Mouse (Mus musculus) ES-E14 (cell line): ENCODE results near the gene Cmtm2a. TPM values are rescaled to one million over a fixed set of nuclear protein-coding genes. Genes with fewer than 3 reads are reported as not detected.

Experiments
- DNase-seq: peaks from one replicate; pipeline ENCODE4 v3.0.0-alpha.2; 2013; ENCODE audit warnings: low read depth, low spot score
- H3K27ac ChIP-seq: 2 replicates; pipeline ENCODE4 v1.5.1; 2012; ENCODE audit warnings: low read depth, mild to moderate bottlenecking, low read length, moderate library complexity, mixed read lengths; ENCODE audit not compliant: poor library complexity, insufficient read depth, severe bottlenecking
- H3K36me3 ChIP-seq: 2 replicates; pipeline ENCODE4 v1.6.1; 2012; ENCODE audit warnings: mild to moderate bottlenecking, low read length, moderate library complexity, mixed read lengths; ENCODE audit not compliant: control insufficient read depth, poor library complexity, insufficient read depth, severe bottlenecking
- H3K4me1 ChIP-seq, 2 experiments: fragments of 150-350 bp in 1 of 2; sonication (generic) in 1 of 2; 2 replicates each; pipeline ENCODE4 v1.6.1; 2012; ENCODE audit warnings: low read length in 2 of 2, mild to moderate bottlenecking in 1 of 2, mixed read lengths in 1 of 2; ENCODE audit not compliant: control insufficient read depth in 2 of 2, insufficient read depth in 2 of 2, poor library complexity in 1 of 2
- H3K4me3 ChIP-seq, 2 experiments: fragments of 150-350 bp in 1 of 2; sonication (generic) in 1 of 2; 2 replicates each; pipeline ENCODE4 v1.5.1; 2012; ENCODE audit warnings: low read length in 2 of 2, low read depth in 1 of 2, mild to moderate bottlenecking in 1 of 2, mixed read lengths in 1 of 2; ENCODE audit not compliant: insufficient read depth in 1 of 2, poor library complexity in 1 of 2, severe bottlenecking in 1 of 2
- H3K9ac ChIP-seq: 2 replicates; pipeline ENCODE4 v1.6.1; 2012; ENCODE audit warnings: low read depth, mild to moderate bottlenecking, low read length, mixed read lengths; ENCODE audit not compliant: poor library complexity, insufficient read depth, severe bottlenecking
- H3K9me3 ChIP-seq: fragments of 150-350 bp; sonication (generic); 2 replicates; pipeline ENCODE4 v1.6.1; 2012; ENCODE audit warnings: low read depth, mild to moderate bottlenecking, low read length; ENCODE audit not compliant: control insufficient read depth, insufficient read depth
- CHD2 ChIP-seq: IDR thresholded peaks from 2 replicates; pipeline ENCODE4 v1.6.1; 2014; ENCODE audit warnings: mild to moderate bottlenecking, low read depth, low read length, inconsistent platforms
- HCFC1 ChIP-seq: IDR thresholded peaks from 2 replicates; pipeline ENCODE4 v1.6.1; 2012; ENCODE audit warnings: low read length, inconsistent platforms, borderline replicate concordance; ENCODE audit not compliant: insufficient read depth
- MAFK ChIP-seq: IDR thresholded peaks from 2 replicates; pipeline ENCODE4 v1.6.1; 2014; ENCODE audit warnings: mild to moderate bottlenecking, low read depth, low read length, inconsistent platforms; ENCODE audit not compliant: insufficient read depth
- ZC3H11A ChIP-seq: IDR thresholded peaks from 2 replicates; pipeline ENCODE4 v1.6.1; 2012; ENCODE audit warnings: low read depth, mild to moderate bottlenecking, inconsistent platforms, low read length, borderline replicate concordance
- ZNF384 ChIP-seq: IDR thresholded peaks from 2 replicates; pipeline ENCODE4 v1.6.1; 2012; ENCODE audit warnings: low read depth, low read length, inconsistent platforms
- in situ Hi-C, 2 experiments: fragments of 600-800 bp; cut with MboI; formaldehyde crosslinking; loops; one replicate each; pipeline ENCODE4 v1.15.1; 2025; ENCODE audit warnings: low sequenced_read_pairs in 2 of 2, inconsistent platforms in 1 of 2; ENCODE audit not compliant: unreplicated experiment in 2 of 2
- total RNA-seq: library from RNA; depleted of rRNA; stranded (reverse); fragments of 300-350 nt; gene quantifications from 2 replicates; pipeline ENCODE4 v1.2.3, GENCODE M21; 2012

Gene Cmtm2a
- total RNA-seq, 1 experiment: not detected

GRCm38 (mm10) chr8:104253016-104253415, 40.0 kb downstream of the Cmtm2a start:
- in situ Hi-C loops: no loop called here
- no peak for DNase-seq

GRCm38 (mm10) chr8:104251461-104251860, 41.5 kb downstream of the Cmtm2a start:
- in situ Hi-C loops: no loop called here
- no peak for TF ChIP-seq ZC3H11A
- TF ChIP-seq ZNF384: no peak
- no peak for TF ChIP-seq MAFK
- TF ChIP-seq CHD2: no peak
- TF ChIP-seq HCFC1: no peak
- Histone ChIP-seq H3K9ac (peak overlapping the region; percentile 35; the same call in 1 of the 2 replicates), H3K4me3 (peak overlapping the region; percentile 86 to 88), H3K4me1 (peaks cover 0 to 6% of the 10 kb centered on the region in 2 experiments; a peak in 1 of 4 replicates), H3K36me3 (no peaks in the 10 kb centered on the region), H3K9me3 (no peaks in the 10 kb centered on the region), H3K27ac (no peak overlapping the region)
- DNase-seq: no peak

More at GRCm38 (mm10) chr8:104253016-104253415, 40.0 kb downstream of the Cmtm2a start:
- Histone ChIP-seq H3K9me3 (no peaks in the 10 kb centered on the region), H3K9ac (no peak overlapping the region), H3K4me1 (no peaks in the 10 kb centered on the region; a peak in 1 of 4 replicates), H3K4me3 (no peak overlapping the region), H3K27ac (no peak overlapping the region), H3K36me3 (no peaks in the 10 kb centered on the region)
- no peak for TF ChIP-seq MAFK
- no peak for TF ChIP-seq HCFC1
- TF ChIP-seq ZC3H11A: no peak

GRCm38 (mm10) chr8:104250439-104251367, 42.3 kb downstream of the Cmtm2a start, which contains the start of gene Cklf:
Gene Cklf (plus strand): TSS chr8:104250861.
- no peaks in the 10 kb centered on the region for H3K9me3 ChIP-seq
- peak within 1 kb of the TSS; percentile 63; the same call in 1 of the 2 replicates for H3K27ac ChIP-seq
- peak; percentile 90 for DNase-seq
- H3K4me1 ChIP-seq: peaks cover 0 to 6% of the 10 kb centered on the region in 2 experiments; a peak in 1 of 4 replicates
- H3K9ac ChIP-seq: peak within 1 kb of the TSS; percentile 91
- H3K36me3 ChIP-seq: no peaks in the 10 kb centered on the region
- H3K4me3 ChIP-seq: peak within 1 kb of the TSS; percentile 86 to 88
- in situ Hi-C loops: no loop called here
- TF ChIP-seq HCFC1: 0 out of 2 replicates have a peak, but pooled peaks have one; percentile 32
- TF ChIP-seq ZNF384: peak; percentile 91
- no peak for TF ChIP-seq CHD2

GRCm38 (mm10) chr8:104249442-104249996, 43.5 kb downstream of the Cmtm2a start:
- TF ChIP-seq ZNF384 (no peak), ZC3H11A (no peak), MAFK (no peak), CHD2 (no peak), HCFC1 (no peak)
- H3K27ac ChIP-seq: no peak overlapping the region
- no peak overlapping the region for H3K9ac ChIP-seq
- peaks cover 0 to 6% of the 10 kb centered on the region in 2 experiments; a peak in 1 of 4 replicates for H3K4me1 ChIP-seq
- in situ Hi-C loops: no loop called here
- no peaks in the 10 kb centered on the region; the same call in 1 of the 2 replicates for H3K36me3 ChIP-seq
- no peaks in the 10 kb centered on the region for H3K9me3 ChIP-seq
- H3K4me3 ChIP-seq: no peak overlapping the region
- no peak for DNase-seq
